Mouse (Mus musculus) kidney, postnatal 25 days (tissue): ENCODE measurements around the gene Hspb2.

Source experiments
- DNase-seq, 2 experiments: peaks; one replicate each; pipeline ENCODE4 v3.0.0; 2021; ENCODE audit warnings: mixed read lengths in 2 of 2

Hspb2 gene

GRCm38 (mm10) chr9:50709108-50709507 is 43.0 kb downstream of the Hspb2 start:
- DNase-seq = peak in 1 of 2 experiments; percentile 44

GRCm38 (mm10) chr9:50704907-50705306 is 47.2 kb downstream of the Hspb2 start:
- DNase-seq = no peak
